Mouse (Mus musculus) spleen, adult 12 weeks (tissue): ENCODE data around the gene Slc35g3.
"Not testable (repeated sequence)": the region's sequence is repeated elsewhere in the genome, so short reads cannot be mapped to it uniquely, and the experiment has no call there.

Source experiments
- DNase-seq: peaks from one replicate; pipeline ENCODE4 v3.0.0; 2022; ENCODE audit warnings: low spot score

Slc35g3 gene

GRCm38 (mm10) chr11:69754701-69755100, 7.1 kb downstream of the Slc35g3 start:
- DNase-seq, result no peak

DNA sequence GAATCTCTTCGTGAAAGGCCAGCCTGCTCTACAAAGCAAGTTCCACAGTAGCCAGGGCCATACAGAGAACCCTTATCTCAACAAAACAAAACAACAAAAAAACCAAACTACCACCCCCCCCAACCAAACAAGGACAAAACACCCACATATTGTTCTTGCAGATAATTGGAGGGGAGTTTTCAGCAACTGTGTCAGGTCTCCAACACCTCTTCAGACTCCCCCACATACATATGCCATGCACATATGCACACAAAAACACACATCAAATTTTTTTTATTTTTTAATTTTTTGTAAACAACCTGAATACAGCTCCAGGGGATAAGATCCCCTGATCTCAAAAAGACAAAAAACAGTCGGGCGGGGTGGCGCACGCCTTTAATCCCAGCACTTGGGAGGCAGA, 7.5 kb downstream of the Slc35g3 start:
- no peak for DNase-seq

DNA sequence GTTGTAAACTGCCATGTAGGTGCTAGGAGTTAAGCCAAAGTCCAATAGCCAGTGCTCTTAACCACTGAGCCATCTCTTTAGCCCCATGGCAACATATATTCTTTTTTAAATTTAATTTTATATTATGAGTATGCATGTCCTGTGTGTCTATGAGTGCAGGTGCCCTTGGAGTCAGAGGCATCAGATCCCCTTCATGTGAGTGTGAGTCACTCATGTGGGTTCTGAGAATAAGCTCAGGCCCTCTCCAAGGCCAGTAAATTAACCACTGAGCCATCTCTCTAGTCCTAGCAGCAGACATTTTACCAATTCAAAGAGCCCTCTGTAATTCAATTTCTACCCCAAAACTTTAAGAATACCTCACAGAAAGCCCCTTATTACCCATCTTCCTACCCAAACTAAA, 9.1 kb downstream of the Slc35g3 start:
- no peak for DNase-seq

DNA sequence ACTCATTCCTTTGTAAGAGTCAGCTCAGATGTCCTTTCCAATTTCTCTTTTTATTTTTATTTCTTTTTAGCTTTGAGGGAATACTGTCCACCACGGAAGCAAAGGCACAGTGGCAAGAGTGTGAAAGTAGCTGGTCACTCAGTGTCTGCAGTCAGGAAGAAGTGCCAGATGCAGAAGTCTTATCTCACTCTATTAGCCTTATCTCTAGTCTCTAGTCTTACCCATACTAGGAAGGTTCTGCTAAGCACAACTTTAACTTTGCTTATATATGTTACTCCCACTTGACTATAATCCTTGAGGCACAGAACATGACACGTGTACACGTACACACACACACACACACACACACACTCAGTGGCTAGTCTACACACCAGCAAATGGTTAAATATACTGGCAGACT, 10.1 kb downstream of the Slc35g3 start:
- DNase-seq, result no peak

DNA sequence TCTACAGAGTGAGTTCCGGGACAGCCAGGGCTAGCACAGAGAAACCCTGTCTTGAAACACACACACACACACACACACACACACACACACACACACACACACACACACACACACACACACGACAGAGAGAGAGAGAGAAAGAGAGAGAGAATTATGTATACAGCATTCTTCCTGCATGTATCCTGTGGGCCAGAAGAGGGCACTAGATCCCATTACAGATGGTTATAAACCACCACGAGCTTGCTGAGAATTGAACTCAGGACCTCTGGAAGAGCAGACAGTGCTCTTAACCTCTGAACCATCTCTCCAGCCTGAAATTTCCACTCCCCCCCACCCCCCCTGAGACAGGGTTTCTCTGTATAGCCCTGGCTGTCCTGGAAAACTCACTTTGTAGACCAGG, 30.4 kb downstream of the Slc35g3 start:
- not testable (repeated sequence) for DNase-seq

DNA sequence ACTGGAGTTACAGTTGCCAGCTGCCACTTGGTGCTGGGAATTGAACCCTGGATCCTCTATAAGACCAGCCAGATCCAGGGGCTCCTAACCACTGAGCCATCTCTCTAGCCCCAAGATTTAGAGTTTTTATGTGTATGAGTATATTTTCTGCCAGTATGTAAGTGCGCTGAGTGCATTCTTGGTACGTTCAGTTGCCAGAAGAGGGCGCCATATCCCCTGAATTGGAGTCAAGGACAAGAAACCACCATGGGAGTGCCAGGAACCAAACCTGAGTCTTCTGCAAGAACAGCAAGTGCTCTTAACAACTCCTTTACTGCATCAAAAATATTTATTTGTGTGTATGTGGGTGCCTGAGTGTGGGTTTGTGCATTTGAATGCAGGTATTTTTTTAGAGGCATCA, 32.7 kb downstream of the Slc35g3 start:
- peak; percentile 57 for DNase-seq

- no peak for DNase-seq
Observed at GRCm38 (mm10) chr11:69725951-69726350, 35.8 kb downstream of the Slc35g3 start.

DNA sequence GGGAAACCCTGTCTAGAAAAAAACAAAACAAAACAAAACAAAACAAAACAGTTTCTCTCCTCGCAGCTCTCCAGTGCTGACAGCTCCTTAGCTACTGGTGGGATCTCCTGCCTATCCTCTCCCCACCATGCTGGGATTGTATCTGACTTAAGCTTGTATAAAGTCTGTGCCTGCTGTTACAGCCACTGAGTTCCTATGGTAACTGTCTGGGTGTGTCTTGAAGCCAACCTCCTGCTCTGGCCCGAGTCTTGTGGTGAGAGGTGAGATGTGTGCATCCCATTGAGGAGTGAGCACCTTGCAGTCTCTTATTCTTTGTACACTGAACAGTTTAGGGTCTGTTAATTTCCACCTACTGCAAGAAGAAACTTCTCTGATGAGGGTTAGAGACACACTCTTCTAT, 38.7 kb downstream of the Slc35g3 start:
- DNase-seq, result no peak

GRCm38 (mm10) chr11:69720852-69721251, 40.9 kb downstream of the Slc35g3 start:
- DNase-seq, result no peak

DNA sequence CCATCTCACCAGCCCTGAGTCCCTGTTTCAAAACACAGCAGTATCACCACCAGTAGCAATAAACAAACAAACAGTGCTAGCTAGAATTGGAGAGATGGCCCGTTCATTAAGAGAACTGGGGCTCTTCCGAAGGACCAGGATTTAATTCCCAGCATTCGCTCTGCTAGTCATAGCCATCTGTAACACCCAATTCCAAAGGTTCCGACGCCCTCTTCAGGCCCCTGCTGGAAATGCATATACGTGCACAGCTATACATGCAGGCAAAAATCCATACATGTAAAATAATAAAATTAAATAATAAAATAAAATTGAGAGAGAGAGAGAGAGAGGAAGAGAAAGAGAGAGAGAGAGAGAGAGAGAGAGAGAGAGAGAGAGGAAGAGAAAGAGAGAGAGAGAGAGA, 42.3 kb downstream of the Slc35g3 start:
- DNase-seq, result no peak

- no peak for DNase-seq
Observed at GRCm38 (mm10) chr11:69718661-69719060, 43.1 kb downstream of the Slc35g3 start.

- no peak for DNase-seq
Observed at GRCm38 (mm10) chr11:69716953-69717352, 44.8 kb downstream of the Slc35g3 start.

GRCm38 (mm10) chr11:69715929-69716328, 45.8 kb downstream of the Slc35g3 start:
- no peak for DNase-seq

DNA sequence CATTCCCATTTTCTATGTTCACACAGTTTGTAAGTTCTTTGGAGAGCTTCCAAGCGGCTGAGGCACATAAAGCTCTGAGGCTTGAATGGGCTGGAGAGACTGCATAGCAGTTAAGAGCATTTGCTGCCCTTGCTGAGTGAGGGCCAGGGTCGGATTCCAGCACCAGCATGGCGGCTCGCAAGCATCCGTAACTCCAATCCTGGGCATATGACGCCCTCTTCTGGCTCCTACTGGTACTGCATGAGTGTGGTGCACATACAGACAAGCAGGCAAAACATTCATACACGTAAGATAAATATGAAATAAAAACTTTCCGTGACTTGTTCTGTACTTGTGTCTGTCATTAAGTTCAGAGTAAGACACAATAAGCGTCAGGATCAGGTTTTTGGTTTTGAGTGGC, 46.3 kb downstream of the Slc35g3 start:
- no peak for DNase-seq

DNA sequence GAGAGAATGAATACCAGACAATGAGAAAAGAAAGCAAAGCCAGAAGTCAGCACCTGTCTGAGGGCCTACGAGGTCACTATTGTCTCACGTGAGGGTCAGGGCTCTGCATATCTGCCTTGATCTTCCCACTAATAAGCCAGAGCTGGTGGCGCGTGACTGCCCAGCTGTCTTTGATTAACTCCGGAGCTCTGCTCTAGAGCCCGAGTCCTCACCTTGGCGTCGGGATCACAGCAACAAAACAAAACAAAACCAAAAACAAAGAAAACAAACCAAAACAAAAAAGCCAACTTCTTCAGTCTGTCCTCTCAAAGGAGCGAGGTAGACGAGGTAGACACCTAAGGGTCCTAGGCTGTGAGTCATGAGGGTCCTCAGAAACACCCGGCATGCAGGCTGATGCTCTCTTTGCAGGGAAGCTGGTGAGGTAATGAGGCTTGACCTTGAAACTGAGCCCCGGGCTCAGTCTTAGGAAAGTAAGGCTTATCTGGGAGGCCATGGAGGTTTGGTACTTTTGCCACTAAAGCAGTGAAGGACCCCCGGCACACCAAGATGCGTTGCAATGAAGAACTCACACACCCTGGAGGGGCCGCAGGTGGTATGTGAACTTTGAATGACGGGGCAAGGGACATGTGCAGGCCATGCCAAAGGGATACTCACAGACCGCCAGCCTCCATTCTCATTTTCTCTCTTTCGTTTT, 47.0 kb downstream of the Slc35g3 start:
- no peak for DNase-seq

DNA sequence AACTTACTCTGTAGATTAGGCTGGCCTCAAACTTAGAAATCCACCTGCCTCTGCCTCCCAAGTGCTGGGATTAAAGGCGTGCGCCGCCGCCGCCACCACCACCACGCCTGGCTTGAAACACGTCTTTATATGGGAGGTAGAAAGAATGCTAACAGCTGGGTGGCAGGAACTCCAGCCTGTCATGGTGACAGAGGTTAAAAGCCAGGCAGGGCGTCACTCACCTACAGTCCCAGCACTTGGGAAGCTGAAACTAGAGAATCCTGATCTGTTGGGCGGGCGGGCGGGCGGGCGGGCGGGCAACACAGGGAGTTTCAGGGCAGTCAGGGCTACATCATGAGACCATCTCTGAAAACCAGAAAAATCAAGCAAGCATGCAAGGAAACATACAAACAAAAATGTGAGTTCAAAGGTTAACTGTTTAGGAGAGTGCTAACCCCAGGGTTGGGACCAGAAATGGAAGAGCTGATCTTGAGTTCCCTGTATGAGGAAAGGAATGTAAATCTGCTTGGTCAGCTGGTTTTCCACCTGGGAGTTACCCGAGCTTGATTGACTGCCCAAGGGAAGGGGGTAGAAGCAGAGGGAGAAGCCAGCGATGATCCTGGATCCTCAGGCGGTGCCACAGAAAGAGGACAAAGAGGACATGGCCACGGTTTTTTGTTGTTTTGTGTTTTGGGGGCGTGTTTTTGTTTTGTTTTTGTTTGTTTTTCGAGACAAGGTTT, 48.7 kb downstream of the Slc35g3 start:
- DNase-seq, result no peak

DNA sequence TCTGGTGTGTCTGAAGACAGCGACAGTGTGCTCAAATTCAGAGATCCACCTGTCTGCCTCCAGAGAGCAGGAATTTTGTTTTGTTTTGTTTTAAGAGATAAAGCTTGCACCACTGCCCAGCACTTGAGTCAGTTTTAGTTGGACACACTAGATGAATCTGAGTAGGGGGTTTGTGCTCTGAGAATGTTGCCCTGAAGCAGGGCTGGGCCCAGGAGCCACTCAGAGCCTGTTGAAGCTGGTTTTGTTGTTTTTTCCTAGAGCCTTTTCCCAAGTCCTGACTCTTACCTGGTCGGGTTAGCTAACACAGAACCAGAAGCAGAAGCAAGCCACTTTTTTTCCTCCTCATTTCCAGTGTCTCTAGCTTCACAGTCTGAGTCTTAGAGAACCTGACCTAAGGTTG, 50.7 kb downstream of the Slc35g3 start:
- no peak for DNase-seq

GRCm38 (mm10) chr11:69710470-69710869, 51.3 kb downstream of the Slc35g3 start:
- no peak for DNase-seq
